Mouse (Mus musculus): ENCODE results near the gene Tmc7.
A peak's percentile ranks its signal among the peaks of the same experiment; 100 is the strongest.

Gene Tmc7

DNA sequence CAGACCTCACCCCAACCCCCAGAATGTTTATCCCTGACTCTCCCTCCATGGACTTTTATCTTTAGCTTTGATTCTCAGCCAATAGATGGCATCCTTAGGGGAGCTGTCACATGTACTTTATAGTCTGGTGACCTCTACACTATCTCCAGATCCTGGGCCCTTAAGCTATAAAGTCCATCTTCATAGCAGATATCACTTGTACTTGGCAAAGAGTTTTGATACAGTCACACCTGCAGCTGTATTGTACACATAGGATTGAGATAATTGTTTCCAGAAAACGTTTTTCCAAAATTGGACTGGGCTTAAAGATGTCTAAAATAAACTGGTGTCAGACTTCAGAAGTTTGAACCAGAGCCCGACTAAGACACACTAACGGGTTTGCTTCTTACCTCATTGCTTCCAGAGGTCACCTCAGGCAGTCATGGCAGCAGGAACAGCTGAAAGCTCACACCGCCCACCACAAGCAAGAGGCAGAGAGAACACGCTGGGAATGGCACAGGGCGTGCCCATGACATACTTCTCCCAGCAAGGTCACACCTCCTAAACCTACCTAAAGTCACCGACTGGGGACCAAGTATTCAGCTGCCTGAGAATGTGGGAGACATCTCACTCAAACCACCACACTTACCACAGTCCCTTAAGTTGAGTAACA, 84.6 kb downstream of the Tmc7 start:
- DNase-seq (ENCODE audit: low spot score): no peak

DNA sequence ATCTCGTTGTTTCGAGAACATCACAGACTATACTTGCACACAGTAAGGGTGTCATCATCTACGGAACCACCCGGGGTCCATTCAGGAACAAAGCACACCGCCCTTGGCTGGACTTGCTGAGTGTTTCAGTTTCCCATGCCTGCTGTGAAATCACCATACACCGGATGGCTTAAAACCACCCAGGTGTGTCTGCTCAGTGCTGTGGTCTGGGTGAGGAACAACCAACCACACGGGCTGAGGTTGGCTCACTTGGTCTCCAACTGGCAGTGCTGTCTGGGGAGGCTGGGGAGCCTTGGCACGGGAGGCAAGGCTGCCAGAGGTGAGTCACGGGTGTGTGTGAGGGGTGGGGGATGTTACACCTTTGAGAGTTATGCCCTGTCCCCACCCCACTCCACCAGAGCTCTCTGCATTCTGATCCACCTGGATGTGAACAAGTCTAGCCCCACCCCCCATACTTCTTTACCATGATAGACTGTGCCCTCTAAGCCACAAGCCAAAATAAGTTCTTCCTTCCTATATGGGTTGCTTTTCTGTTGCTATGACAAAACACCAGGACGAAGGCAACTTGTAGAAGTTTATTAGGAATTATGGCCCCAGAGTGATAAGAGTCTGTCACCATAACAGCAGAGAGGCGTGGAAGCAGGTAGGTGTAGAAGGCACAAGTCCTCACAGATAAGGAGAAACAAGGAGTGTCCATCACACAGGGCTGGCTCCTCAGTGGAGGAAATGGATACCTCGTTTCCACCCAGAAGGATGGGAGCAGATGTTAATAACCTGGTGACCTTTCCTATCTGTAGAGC, 85.4 kb downstream of the Tmc7 start:
- no peak for DNase-seq (ENCODE audit: low spot score)

DNA sequence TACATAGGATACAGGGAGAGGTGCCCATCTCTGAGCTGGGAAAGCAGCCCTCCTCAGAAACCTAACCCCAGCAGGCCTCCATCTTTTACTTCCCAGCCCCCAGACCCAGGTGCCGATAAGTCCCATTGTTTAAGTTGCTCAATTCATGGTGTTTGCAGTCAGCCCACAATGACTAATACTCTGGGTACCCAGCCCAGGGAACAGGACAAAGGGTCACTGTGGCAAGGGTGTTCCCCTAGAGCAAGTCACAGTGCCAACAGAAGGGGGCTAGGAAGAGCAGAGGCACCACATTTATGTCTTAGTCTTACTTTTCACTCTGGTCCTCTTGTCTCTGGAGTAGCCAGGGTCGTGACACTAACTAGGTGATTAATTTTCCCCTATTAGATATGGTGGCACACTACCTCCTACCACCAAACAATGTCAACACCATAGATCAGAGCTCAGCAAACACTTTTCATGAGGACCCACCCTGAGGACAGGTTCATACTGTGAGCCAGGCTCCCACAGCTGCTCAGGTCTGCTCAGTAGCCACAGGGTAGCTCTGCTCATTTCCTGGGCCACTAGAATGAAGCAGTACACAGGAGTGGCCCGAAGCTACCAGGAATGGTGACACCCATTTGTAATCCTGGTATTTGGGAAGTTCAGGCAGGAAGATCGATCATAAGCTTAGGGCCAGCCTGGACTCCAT, 89.5 kb downstream of the Tmc7 start:
- no peak for DNase-seq (ENCODE audit: low spot score)

DNA sequence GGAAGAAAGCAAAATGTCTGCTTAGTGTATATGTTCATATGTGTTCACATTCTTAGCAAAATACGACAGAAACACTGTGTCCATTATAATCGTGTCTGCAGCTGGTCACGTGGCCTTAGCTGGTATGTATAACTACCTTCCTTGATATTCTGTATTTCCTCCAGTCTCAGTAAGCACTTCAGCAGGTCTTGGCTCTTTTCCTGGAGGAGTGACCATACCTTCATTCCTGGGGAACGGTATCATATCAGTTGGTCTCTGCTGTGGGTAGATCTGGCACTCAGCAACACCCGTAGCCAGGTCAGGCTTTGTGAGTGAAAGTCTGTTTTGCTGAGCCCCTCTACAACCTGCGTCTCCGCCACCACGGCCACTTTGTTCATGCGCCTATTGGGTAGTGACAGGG, 90.6 kb downstream of the Tmc7 start:
- no peak for DNase-seq (ENCODE audit: low spot score)

DNA sequence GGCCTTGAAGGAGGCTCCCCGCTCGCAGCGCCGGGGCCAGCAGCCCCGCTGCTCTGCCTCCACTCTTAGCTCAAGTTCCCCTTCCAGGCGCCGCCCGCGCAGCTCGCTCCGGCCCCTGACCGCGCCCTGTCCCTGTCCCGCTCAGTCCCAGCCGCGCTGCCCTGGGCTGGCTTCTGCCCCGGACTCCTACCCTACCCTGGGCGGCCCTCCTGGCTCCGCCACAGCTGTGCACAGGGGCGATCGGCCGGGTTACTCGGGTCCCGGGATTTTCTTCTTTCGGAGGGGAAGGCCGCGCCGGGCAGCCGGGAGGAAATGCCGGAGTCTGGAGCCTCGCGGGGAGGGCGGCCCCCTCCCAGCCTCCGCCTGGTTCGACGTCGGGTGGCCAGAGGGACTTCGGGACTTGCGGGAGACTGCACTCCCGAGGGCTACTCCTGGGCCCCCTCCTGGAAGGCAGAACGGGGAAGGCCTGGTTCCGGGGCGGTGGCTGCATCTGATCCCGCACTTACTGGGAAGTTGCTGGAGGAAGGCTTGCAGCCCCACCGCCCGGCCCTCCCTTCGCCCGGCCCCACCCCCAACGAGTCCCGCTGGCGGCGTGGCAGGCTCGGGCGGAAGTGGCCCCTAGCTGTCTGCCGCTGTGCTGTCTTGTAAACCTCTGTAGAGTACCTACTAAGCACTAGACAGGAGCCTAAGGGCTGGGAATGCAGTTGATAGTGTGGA, 92.9 kb downstream of the Tmc7 start, which contains the start of gene Itpripl2:
Gene Itpripl2 (minus strand): TSS at position 545 of the 717 bp plus-strand sequence.
- DNase-seq (ENCODE audit: low spot score): peak; percentile 65

DNA sequence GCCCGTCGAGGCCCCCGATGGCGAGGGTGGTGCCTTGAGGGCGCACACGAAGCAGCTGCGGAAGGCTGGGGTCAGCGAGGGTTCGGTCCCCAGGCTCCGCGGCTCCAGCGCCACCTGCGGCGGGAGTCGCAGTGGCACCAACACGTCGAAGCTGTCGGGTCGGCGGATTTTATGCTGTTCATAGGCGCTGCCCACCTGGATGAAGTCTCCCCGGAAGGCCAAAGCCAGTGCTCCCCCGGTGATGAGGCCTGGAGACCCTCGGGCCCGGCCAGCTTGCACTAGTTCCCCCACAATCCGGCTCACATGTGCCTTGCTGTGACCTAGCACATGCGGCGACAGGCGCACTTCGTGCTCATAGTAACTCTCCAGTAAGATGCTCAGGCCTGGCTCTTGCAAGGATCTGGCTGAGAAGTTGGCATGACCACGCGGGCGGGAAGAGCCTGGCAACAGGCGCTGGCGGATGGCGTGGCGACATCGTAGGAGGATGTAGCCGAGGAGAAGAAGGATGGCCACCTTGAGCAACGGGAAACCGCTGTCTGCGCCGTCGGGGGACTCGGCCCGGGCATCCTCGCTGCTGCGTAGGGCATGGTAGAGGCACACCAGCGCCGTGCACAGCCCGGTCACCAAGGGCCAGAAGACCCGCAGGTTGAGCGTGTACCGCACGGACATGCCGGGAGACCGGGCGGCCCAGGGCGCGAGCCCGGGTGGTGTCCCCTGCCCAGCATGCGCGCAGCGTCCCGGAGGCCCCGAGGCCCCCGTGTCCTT, 93.7 kb downstream of the Tmc7 start:
- peak; percentile 54 for DNase-seq (ENCODE audit: low spot score)

DNA sequence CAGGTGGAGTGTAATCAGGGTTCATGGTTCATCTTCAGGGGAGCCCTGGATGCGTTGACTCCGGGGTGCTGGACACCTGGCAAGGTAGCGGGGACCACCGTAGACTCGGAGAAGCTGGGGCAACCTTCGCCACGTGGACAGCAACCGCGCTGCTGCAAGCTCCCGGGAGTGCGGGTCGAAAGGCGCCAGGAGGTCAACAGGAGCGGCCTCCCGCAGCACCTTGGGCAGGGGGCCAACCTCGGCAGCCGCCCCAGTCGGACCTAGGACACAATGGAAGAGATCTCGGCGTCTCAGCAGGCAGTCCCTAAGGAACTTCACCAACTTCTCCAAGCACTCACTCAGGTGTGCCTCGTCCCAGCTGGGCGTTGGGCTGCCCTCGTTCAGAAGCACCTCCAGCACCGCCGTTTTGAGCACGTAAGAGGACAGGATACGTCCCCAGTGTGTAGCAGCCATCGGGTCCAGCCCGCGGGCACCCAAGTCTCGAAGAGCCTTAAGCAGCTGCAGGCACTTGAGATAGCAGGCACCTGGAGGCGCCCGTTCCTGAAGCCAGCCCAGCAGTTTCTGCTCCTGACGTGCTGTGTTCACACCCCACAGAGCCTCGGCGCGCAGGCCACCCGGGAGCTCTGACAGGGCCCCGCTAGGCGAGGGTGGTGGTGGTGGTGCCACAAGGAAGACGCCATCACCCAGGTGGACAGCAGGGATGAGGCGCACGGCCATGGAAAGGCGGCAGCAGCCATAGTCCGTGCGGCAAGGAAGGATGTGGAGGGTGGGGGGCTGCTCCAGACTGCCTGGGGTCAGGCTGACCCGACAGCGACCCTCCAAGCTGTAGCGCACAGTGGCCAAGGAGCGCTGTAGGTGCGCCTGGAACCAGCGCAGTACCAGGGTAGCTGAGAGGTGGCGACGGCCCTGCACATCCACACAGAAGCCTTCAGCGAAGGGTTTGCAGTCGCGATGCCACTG, 94.5 kb downstream of the Tmc7 start:
- peak; percentile 19 for DNase-seq (ENCODE audit: low spot score)

DNA sequence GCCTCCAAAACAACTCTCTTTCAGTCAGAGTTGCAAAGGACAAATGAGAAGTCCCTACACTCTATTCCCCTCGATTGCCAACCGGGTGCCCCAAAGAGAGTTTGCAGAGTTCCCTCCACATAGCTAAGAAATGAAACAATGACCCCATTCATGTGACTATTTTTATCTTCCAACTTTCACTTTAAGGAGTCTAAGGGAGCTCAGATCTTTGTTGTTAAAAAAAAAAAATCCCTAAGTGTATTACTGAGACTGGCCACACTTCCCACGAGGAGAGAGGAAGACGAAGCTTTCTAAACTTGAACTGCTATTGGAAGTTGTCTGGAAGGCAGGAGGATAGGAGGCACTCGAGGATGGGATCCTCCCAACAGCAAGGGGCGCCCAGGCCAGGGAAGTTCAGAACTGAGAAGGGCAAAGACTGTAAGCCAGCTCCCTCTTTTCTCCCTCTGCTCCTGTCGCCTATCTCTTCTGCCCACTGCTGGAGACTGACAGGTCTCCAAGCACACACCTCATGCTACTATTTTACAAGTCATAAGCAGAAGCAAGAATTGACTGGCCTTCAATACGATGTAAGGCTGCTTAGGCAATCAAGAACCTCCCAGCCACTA, 96.4 kb downstream of the Tmc7 start:
- DNase-seq (ENCODE audit: low spot score): peak; percentile 32

DNA sequence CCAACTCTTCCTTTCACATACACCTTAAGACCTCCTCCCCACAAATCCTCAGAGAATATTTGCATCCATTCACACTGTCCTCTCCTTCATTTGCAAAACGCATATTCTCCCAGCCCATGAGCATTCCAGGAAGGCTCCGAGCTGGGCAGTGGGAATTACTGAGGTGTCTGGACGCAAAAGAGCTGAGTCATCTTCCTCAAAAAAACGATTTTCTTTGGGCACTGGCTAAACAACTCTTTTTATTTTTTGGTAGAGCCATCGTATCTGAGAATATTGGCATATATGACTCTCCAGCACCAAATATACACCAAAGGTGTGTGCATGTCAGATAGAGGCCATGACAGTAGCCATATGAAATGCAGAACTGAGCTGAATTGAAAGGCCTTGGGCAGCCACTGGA, 97.6 kb downstream of the Tmc7 start:
- DNase-seq (ENCODE audit: low spot score): peak; percentile 31
